In genomic region chr13:92636226-92636909, GRCm38 (mm10) we compare ENCODE assay signal across 8 mouse cellular contexts. TPM values are rescaled to one million over a fixed set of nuclear protein-coding genes. Genes with fewer than 3 reads are reported as not detected.
DNase-seq lines count a peak whose midpoint lies in the region; ATAC-seq lines count a peak whose summit lies in the region.

No protein-coding gene starts in this region.

- H3K27me3 ChIP-seq in lung, embryonic 16.5 days (ENCODE audit: control insufficient read depth, insufficient read depth, low read depth, low read length) = no peaks in the 10 kb centered on the region
- no peaks in the 10 kb centered on the region for H3K27me3 ChIP-seq in intestine, embryonic 16.5 days (replicated peaks; ENCODE audit: control insufficient read depth, insufficient read depth, low read length)
- H3K27me3 ChIP-seq in neural tube, embryonic 13.5 days = no peaks in the 10 kb centered on the region

- H3K27ac ChIP-seq in lung, embryonic 16.5 days (ENCODE audit: low read length) = peak overlapping the region; percentile 69
- H3K27ac ChIP-seq in intestine, embryonic 16.5 days (ENCODE audit: low read length) = peak overlapping the region; percentile 54
- no peak overlapping the region for H3K27ac ChIP-seq in neural tube, embryonic 13.5 days (replicated peaks)

- H3K9me3 ChIP-seq in lung, embryonic 16.5 days (ENCODE audit: control insufficient read depth, low read length) = no peaks in the 10 kb centered on the region
- no peaks in the 10 kb centered on the region for H3K9me3 ChIP-seq in intestine, embryonic 16.5 days (ENCODE audit: control insufficient read depth, low read length)
- no peaks in the 10 kb centered on the region for H3K9me3 ChIP-seq in neural tube, embryonic 13.5 days

- H3K4me3 ChIP-seq in lung, embryonic 16.5 days (ENCODE audit: low read length) = no peak overlapping the region
- no peak overlapping the region for H3K4me3 ChIP-seq in intestine, embryonic 16.5 days (ENCODE audit: low read length)
- H3K4me3 ChIP-seq in neural tube, embryonic 13.5 days = no peak overlapping the region

- 43% methylated on average over 6 of the region's 6 CpGs for WGBS in lung, embryonic 16.5 days
- 42% methylated on average over 6 of the region's 6 CpGs for WGBS in intestine, embryonic 16.5 days
- 54% methylated on average over 6 of the region's 6 CpGs for WGBS in neural tube, embryonic 13.5 days

- H3K4me1 ChIP-seq in lung, embryonic 16.5 days (replicated peaks; ENCODE audit: control insufficient read depth, insufficient read depth, low read length) = peaks cover 53% of the 10 kb centered on the region
- peaks cover 39% of the 10 kb centered on the region for H3K4me1 ChIP-seq in intestine, embryonic 16.5 days (ENCODE audit: control insufficient read depth, insufficient read depth, low read length)
- H3K4me1 ChIP-seq in neural tube, embryonic 13.5 days (replicated peaks) = peaks cover 72% of the 10 kb centered on the region

- H3K36me3 ChIP-seq in lung, embryonic 16.5 days (ENCODE audit: control insufficient read depth, insufficient read depth, low read length) = no peaks in the 10 kb centered on the region
- H3K36me3 ChIP-seq in intestine, embryonic 16.5 days (ENCODE audit: control insufficient read depth, insufficient read depth, low read length) = no peaks in the 10 kb centered on the region
- no peaks in the 10 kb centered on the region for H3K36me3 ChIP-seq in neural tube, embryonic 13.5 days

- DNase-seq in heart, adult 11 months = peak; percentile 60
- no peak for DNase-seq in heart, adult 18-20 months
- DNase-seq in lung, postnatal 10 days = no peak
- no peak for DNase-seq in adrenal gland, postnatal 4 days (ENCODE audit: low spot score in 2 of 2)
- DNase-seq in ovary, postnatal 36 days (ENCODE audit: low spot score) = no peak

- H3K9ac ChIP-seq in lung, embryonic 16.5 days (ENCODE audit: low read length) = no peak overlapping the region
- H3K9ac ChIP-seq in intestine, embryonic 16.5 days (ENCODE audit: low read depth, low read length) = peak overlapping the region; percentile 21; the same call in 1 of the 2 replicates
- no peak overlapping the region for H3K9ac ChIP-seq in neural tube, embryonic 13.5 days

- no peak for ATAC-seq in lung, embryonic 16.5 days (ENCODE audit: low read depth)
- peak; percentile 31 for ATAC-seq in intestine, embryonic 16.5 days
- no peak for ATAC-seq in neural tube, embryonic 13.5 days (ENCODE audit: low read depth)

- no peak overlapping the region for H3K4me2 ChIP-seq in lung, embryonic 16.5 days (ENCODE audit: low read depth, low read length)
- no peak overlapping the region for H3K4me2 ChIP-seq in intestine, embryonic 16.5 days (ENCODE audit: low read depth, low read length)
- H3K4me2 ChIP-seq in neural tube, embryonic 13.5 days = 0 out of 2 replicates have a peak overlapping the region, but pooled peaks have one; percentile 35

RNA-seq across cellular contexts. Expression of gene Serinc5, which starts 25.5 kb away (rescaled TPM):
- total RNA-seq in heart, adult 18-20 months (2021) = 10 to 100 TPM; 10.2 to 12.4 TPM
- polyA plus RNA-seq in lung, embryonic 16.5 days (2015; fragmentation: Nextera tagmentation; extraction: Ambion mirVana) = 33.2 and 34.2 TPM in 2 replicates
- 18.0 and 18.9 TPM in 2 replicates for polyA plus RNA-seq in intestine, embryonic 16.5 days (2015; fragmentation: Nextera tagmentation; extraction: Ambion mirVana)
- polyA plus RNA-seq in neural tube, embryonic 13.5 days (2015; fragmentation: Nextera tagmentation; extraction: Ambion mirVana) = 19.9 and 20.8 TPM in 2 replicates
- 10 to 100 TPM; 64.1 to 69.0 TPM for total RNA-seq in adrenal gland, postnatal 4 days (2021)
